Mouse (Mus musculus) stomach, embryonic 14.5 days (tissue): ENCODE results near the gene Osbpl9. TPM values are rescaled to one million over a fixed set of nuclear protein-coding genes. Genes with fewer than 3 reads are reported as not detected.

ENCODE experiments used
- ATAC-seq: fragments of 200-750 bp; cut with Nextera tagmentation; 2 replicates; pipeline ENCODE4 v1.8.0; 2017; ENCODE audit warnings: low read depth, moderate TSS enrichment; ENCODE audit not compliant: insufficient number of reproducible peaks, insufficient read depth, low FRiP score
- H3K27ac ChIP-seq: fragments of 300-500 bp; sonication (generic); 2 replicates; pipeline ENCODE4 v1.5.1; 2014; ENCODE audit warnings: mild to moderate bottlenecking, low read length, moderate library complexity, mixed read lengths
- H3K27me3 ChIP-seq: fragments of 300-500 bp; sonication (generic); 2 replicates; pipeline ENCODE4 v1.6.1; 2014; ENCODE audit warnings: low read length, control low read depth, mixed read lengths; ENCODE audit not compliant: control insufficient read depth, insufficient read depth
- H3K36me3 ChIP-seq: fragments of 300-500 bp; sonication (generic); 2 replicates; pipeline ENCODE4 v1.6.1; 2014; ENCODE audit warnings: mild to moderate bottlenecking, control low read depth, low read length, moderate library complexity, mixed read lengths; ENCODE audit not compliant: control insufficient read depth, insufficient read depth
- H3K4me1 ChIP-seq: fragments of 300-500 bp; sonication (generic); 2 replicates; pipeline ENCODE4 v1.6.1; 2014; ENCODE audit warnings: low read length, control low read depth, mixed read lengths; ENCODE audit not compliant: control insufficient read depth, insufficient read depth
- H3K4me2 ChIP-seq: fragments of 300-500 bp; sonication (generic); replicated peaks from 2 replicates; pipeline ENCODE4 v1.6.1; 2014; ENCODE audit warnings: low read depth, low read length, control low read depth
- H3K4me3 ChIP-seq: fragments of 300-500 bp; sonication (generic); 2 replicates; pipeline ENCODE4 v1.5.1; 2014; ENCODE audit warnings: low read depth, low read length, control low read depth
- H3K9ac ChIP-seq: fragments of 300-500 bp; sonication (generic); replicated peaks from 2 replicates; pipeline ENCODE4 v1.6.1; 2014; ENCODE audit warnings: low read depth, mild to moderate bottlenecking, control low read depth, low read length, moderate library complexity, mixed read lengths
- H3K9me3 ChIP-seq: fragments of 300-500 bp; sonication (generic); 2 replicates; pipeline ENCODE4 v1.6.1; 2016; ENCODE audit warnings: low read depth, low read length, control low read depth; ENCODE audit not compliant: control insufficient read depth
- WGBS: fragments of 180-500 bp; shearing (Covaris S2); extraction: QIAGEN DNeasy Blood & Tissue Kit; methylation state at CpG from one replicate; pipeline ENCODE4 v1.1.7; 2014; 5-methylcytosine and 5-hydroxymethylcytosine counted together
- polyA plus RNA-seq: library from polyadenylated mRNA; unstranded; fragments of >200 nt; fragmentation: Nextera tagmentation; extraction: Ambion mirVana; gene quantifications from 2 replicates; pipeline ENCODE4 v1.2.1, GENCODE M21; 2014

Gene Osbpl9
- polyA plus RNA-seq, 1 experiment from 2014 or later, result 65.2 TPM

- Histone ChIP-seq H3K4me2 (no peak overlapping the region; the same call in 1 of the 2 replicates), H3K4me1 (no peaks in the 10 kb centered on the region), H3K27me3 (no peaks in the 10 kb centered on the region), H3K9me3 (no peaks in the 10 kb centered on the region), H3K36me3 (no peaks in the 10 kb centered on the region), H3K4me3 (no peak overlapping the region), H3K27ac (peak overlapping the region; percentile 45; the same call in 1 of the 2 replicates), H3K9ac (no peak overlapping the region)
- ATAC-seq, result peak; percentile 38; the same call in 1 of the 2 replicates
- 71% methylated on average over 14 of the region's 14 CpGs for whole genome bisulfite sequencing
Observed at GRCm38 (mm10) chr4:109220441-109220940, 18.4 kb upstream of the Osbpl9 start.

DNA sequence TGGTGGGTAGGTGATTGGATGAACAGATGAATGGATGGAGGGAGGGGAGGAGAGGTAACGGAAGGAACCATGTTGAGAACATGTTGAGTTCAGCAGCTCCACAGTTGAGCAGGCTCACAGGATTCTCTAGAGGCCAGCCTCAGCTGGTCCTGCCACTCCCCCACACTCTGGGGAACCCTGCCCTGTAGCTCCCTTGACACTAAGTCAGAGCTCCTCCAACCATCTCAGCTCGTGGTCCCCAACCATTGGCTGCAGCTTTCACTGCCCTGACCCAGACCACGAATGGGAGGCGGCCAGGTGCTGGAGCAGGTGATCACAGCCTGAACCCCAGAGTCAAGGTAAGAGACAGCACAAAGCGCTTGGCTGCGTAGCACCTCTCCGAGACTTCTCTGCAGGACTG lies 15.9 kb upstream of the Osbpl9 start:
- no peaks in the 10 kb centered on the region for H3K9me3 ChIP-seq
- H3K27ac ChIP-seq, result no peak overlapping the region
- H3K4me3 ChIP-seq, result no peak overlapping the region
- no peak overlapping the region for H3K9ac ChIP-seq
- ATAC-seq, result no peak
- no peak overlapping the region for H3K4me2 ChIP-seq
- H3K4me1 ChIP-seq, result no peaks in the 10 kb centered on the region
- WGBS, result 72% methylated on average over 7 of the region's 7 CpGs
- no peaks in the 10 kb centered on the region for H3K36me3 ChIP-seq
- H3K27me3 ChIP-seq, result no peaks in the 10 kb centered on the region

GRCm38 (mm10) chr4:109213986-109214385 lies 11.9 kb upstream of the Osbpl9 start:
- 69% methylated on average over 3 of the region's 3 CpGs for WGBS
- Histone ChIP-seq H3K27me3 (no peaks in the 10 kb centered on the region), H3K4me2 (no peak overlapping the region), H3K9ac (no peak overlapping the region), H3K9me3 (no peaks in the 10 kb centered on the region), H3K4me1 (no peaks in the 10 kb centered on the region), H3K4me3 (no peak overlapping the region), H3K36me3 (no peaks in the 10 kb centered on the region), H3K27ac (no peak overlapping the region)
- no peak for ATAC-seq

- Histone ChIP-seq H3K4me1 (no peaks in the 10 kb centered on the region), H3K4me2 (no peak overlapping the region), H3K4me3 (no peak overlapping the region), H3K27ac (no peak overlapping the region), H3K36me3 (no peaks in the 10 kb centered on the region), H3K9ac (no peak overlapping the region), H3K27me3 (no peaks in the 10 kb centered on the region), H3K9me3 (no peaks in the 10 kb centered on the region)
- no peak for ATAC-seq
- 79% methylated on average over 4 of the region's 4 CpGs for WGBS
Observed at GRCm38 (mm10) chr4:109210881-109211280, 8.8 kb upstream of the Osbpl9 start.

- H3K27me3 ChIP-seq, result no peaks in the 10 kb centered on the region
- no peak for ATAC-seq
- H3K4me3 ChIP-seq, result no peak overlapping the region
- 77% methylated on average over 2 of the region's 2 CpGs for WGBS
- H3K9ac ChIP-seq, result no peak overlapping the region
- no peaks in the 10 kb centered on the region for H3K36me3 ChIP-seq
- H3K9me3 ChIP-seq, result no peaks in the 10 kb centered on the region
- no peaks in the 10 kb centered on the region for H3K4me1 ChIP-seq
- H3K27ac ChIP-seq, result no peak overlapping the region
- no peak overlapping the region for H3K4me2 ChIP-seq
Observed at GRCm38 (mm10) chr4:109210253-109210652, 8.2 kb upstream of the Osbpl9 start.

- no peaks in the 10 kb centered on the region for H3K36me3 ChIP-seq
- H3K9ac ChIP-seq, result no peak overlapping the region
- no peak overlapping the region for H3K27ac ChIP-seq
- 82% methylated on average over 5 of the region's 5 CpGs for WGBS
- H3K4me1 ChIP-seq, result no peaks in the 10 kb centered on the region
- ATAC-seq, result no peak
- no peak overlapping the region for H3K4me2 ChIP-seq
- H3K4me3 ChIP-seq, result no peak overlapping the region
- H3K27me3 ChIP-seq, result no peaks in the 10 kb centered on the region
- H3K9me3 ChIP-seq, result no peaks in the 10 kb centered on the region
Observed at GRCm38 (mm10) chr4:109207524-109207923, 5.5 kb upstream of the Osbpl9 start.

GRCm38 (mm10) chr4:109204416-109204815 lies 2.3 kb upstream of the Osbpl9 start:
- H3K36me3 ChIP-seq, result no peaks in the 10 kb centered on the region
- H3K4me1 ChIP-seq, result no peaks in the 10 kb centered on the region
- H3K27ac ChIP-seq, result no peak overlapping the region
- H3K4me2 ChIP-seq, result no peak overlapping the region
- H3K4me3 ChIP-seq, result no peak overlapping the region
- no peak overlapping the region for H3K9ac ChIP-seq
- no peaks in the 10 kb centered on the region for H3K9me3 ChIP-seq
- 34% methylated on average over 1 of the region's 1 CpGs for WGBS
- no peaks in the 10 kb centered on the region for H3K27me3 ChIP-seq
- no peak for ATAC-seq

- Histone ChIP-seq H3K36me3 (0 out of 2 replicates have a peak, but pooled peaks cover 2% of the 10 kb centered on the region), H3K4me3 (no peak overlapping the region), H3K4me1 (no peaks in the 10 kb centered on the region), H3K27me3 (no peaks in the 10 kb centered on the region), H3K4me2 (no peak overlapping the region), H3K27ac (no peak overlapping the region), H3K9me3 (no peaks in the 10 kb centered on the region), H3K9ac (no peak overlapping the region)
- WGBS, result 43% methylated on average over 1 of the region's 1 CpGs
- no peak for ATAC-seq
Observed at GRCm38 (mm10) chr4:109203931-109204330, 1.9 kb upstream of the Osbpl9 start.

GRCm38 (mm10) chr4:109199069-109199468 lies 3.0 kb downstream of the Osbpl9 start:
- Histone ChIP-seq H3K27me3 (no peaks in the 10 kb centered on the region), H3K27ac (no peak overlapping the region), H3K9ac (no peak overlapping the region), H3K4me3 (no peak overlapping the region), H3K4me1 (no peaks in the 10 kb centered on the region), H3K4me2 (no peak overlapping the region), H3K9me3 (no peaks in the 10 kb centered on the region), H3K36me3 (0 out of 2 replicates have a peak, but pooled peaks cover 2% of the 10 kb centered on the region)
- WGBS, result 96% methylated on average over 4 of the region's 4 CpGs
- ATAC-seq, result no peak
